Mouse (Mus musculus) left cerebral cortex, postnatal 36 days (tissue): ENCODE results near the gene Gabarap. TPM values are rescaled to one million over a fixed set of nuclear protein-coding genes. Genes with fewer than 3 reads are reported as not detected.
A peak's percentile ranks its signal among the peaks of the same experiment; 100 is the strongest.
"Not testable (repeated sequence)": the region's sequence is repeated elsewhere in the genome, so short reads cannot be mapped to it uniquely, and the experiment has no call there.

ENCODE experiments used
- DNase-seq, 2 experiments: peaks; one replicate each; pipeline ENCODE4 v3.0.0; 2021 to 2022; ENCODE audit warnings: low spot score in 2 of 2, mixed read lengths in 1 of 2
- intact Hi-C: fragments of 180-260 bp; cut with DNase I; formaldehyde crosslinking; loops from one replicate; pipeline ENCODE4 v1.15.1; 2025
- total RNA-seq, 2 experiments: library from RNA; stranded (reverse); gene quantifications; 2 replicates each; pipeline ENCODE4 v1.2.3; 2021

Gene Gabarap
- total RNA-seq = 100 to 1,000 TPM; 199 to 219 TPM

DNA sequence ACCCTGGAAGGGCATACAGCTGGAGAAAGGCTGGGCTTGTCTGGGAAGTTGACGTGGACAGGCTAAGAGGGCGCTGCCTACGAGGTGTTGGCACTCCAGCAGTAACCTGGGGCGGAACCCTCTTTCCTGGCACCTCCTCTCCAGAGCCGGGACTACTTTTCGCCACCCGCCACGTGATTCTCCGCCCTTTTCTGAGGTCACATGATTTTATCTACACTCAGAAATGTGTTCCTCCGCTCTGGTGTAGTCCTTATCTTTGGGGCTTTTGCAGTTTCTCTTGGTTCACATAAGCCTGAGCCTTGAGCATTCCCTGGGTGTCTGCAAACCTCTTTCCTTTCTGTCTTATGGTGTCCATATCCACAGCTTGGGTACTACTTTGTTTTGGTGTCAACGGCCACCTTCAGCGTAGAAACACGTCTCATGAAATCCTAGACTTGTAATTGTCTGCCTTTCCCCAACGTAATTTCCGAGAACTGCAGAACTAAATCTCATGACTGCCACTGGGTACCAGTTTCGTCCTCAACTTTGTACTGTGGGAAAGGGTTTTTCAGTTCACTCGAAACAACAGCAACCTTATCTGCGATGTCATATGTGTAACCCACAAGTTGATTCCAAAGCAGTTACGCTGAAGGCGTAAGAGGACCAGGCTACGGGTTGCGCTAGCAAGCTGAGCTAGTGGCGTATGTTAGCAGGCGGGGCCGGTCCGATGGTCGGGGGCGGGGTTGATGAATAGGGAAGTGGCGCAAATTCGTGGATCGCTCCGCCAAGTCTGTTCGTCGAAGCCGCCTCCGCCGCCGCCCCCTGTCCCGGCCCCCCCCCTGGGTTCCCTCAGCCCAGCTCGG, at the start of gene Gabarap:
Gene Gabarap, plus strand, starts transcription at position 294 of the 842 bp plus-strand sequence.
- DNase-seq = peak; percentile 94 to 95
- intact Hi-C loops = loop anchor here (1.0 kb wide), 1 partner anchor 11 kb away; no protein-coding TSS in a partner anchor

DNA sequence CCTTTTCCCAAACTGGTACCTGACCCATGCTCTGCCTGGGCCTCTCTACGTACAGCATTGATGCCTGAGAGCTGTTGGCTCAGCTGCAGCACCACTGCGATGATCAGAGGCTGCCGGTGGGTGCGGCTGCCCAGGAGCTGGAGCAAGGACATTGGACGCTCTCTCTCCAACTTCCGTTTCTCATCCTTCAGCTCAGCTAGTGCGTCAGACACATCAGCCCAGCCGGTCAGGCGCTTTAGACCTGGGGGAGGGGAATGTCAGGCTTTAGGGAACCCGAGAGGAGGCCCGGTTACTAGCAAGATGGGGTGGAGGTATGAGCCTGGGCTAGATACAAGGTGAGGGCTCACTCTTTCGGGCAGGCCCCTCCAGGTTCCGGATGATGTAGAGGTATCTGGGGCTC, 45.7 kb upstream of the Gabarap start:
- no peak for DNase-seq
- intact Hi-C loops = no loop called here

DNA sequence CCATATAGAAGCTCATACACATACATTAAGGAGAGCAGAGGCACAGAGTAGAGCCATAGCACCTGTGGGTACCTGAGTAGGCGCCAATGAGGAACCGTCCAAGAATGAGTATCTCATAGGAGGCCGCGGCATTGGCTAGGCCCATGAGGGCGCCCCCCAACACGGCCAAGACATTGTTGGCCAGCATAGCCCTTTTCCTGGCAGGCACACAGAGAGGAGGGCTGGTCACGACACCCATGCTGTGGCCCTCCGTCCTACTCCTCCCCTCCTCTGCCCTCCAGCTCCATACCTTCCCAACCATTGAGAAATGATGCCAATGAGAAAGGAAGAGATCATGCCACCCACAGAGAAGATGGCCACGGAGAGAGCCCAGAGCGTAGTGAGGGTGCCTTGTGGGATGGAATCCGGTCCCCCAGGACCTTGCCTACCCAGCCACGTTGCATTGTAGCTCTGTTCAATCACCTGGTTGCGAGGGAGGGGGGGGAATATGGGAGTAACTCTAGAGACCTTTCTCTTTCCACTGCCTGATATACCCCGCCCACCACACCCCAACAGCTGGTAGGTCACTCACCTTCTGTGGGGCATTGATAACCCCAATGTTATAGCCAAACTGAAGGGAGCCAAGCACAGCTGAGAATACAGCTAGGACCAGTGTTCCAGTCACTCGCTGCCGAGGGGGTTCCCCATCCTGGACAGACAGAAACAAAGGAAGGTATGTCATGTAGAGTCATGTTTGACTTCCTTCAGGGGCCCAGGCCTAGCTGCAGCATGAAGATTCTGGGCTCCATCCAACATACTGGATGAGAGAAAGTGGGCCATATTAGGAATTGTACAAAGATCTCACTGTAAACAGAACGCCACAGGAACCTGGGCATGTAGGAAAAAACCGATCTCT, 44.7 kb upstream of the Gabarap start:
- intact Hi-C loops = no loop called here
- no peak for DNase-seq

DNA sequence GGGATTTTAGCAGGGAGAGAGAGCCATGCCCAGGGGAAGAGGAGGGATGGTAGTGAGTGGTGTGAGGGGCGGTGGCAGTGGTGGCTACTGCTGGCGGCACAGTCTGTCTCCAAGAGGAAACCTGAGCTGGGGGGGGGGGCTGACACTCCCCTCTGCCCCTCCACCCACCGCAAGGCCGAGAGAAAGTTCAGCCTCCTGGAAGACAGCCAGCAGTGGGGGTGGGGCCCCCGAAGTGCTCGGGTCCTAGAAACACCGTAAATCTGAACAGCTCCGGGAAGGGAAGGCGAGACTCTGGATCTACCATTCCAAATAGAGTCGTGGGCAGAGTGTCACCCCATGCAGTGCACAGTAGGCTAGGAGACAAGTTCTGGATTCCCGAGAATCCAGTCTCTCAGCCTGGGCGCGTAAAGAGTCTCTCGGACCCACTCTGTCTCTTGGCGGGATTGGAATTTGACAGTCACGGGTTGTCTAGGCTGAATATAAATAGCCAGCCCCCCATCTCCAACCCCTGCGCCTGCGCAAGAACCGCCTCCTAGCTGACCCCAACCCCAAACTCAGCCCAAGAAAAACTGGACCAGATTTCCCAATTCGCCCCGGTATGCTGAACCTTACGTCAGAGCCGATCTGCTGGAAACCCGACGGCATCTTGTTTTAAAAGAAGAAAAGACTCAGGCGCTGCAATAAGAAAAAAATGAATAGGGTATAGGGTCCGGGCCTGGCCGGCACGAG, 43.4 kb upstream of the Gabarap start:
- intact Hi-C loops = loop anchor here (2.0 kb wide), 1 partner anchor 13 kb away; the partner anchor contains the start of gene Ybx2

DNA sequence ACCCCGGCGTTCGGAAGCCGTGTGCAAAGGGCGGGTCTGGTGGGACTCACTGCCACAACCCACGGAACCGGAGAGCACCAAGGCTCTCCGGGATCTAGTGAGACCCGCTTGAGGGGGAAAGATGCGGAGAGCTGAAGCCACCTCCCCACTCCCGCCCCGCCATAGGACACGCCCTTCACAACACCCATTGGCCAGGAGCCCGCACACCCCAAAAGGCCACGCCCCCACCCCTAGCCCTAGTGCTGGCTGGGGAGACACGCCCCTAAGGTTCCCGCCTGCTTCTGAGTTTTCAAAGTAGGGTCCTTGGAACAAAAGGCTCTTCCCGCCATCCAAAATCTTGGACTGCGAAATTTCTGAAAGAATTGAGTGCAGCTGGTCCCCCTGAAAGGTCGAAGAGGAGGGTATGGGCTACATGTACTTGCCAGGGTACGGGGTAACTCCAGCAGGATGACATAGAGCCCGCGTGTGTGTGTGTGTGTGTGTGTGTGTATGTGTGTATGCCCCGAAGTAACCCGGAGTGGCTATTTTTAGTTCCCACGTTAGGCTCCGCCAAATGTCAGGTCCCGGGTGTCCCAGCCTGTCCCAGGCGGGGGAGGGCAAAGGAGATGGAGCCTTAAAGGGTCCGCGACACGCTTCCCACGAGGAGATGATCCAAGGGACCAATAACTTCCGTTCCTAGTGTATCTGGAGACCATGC, 42.7 kb upstream of the Gabarap start, which contains the start of gene Slc2a4:
Gene Slc2a4, minus strand, starts transcription at position 123 of the 697 bp plus-strand sequence.
- intact Hi-C loops = loop anchor here (2.0 kb wide), 1 partner anchor 13 kb away; the partner anchor contains the start of gene Ybx2
- DNase-seq = peak; percentile 35 to 50

More for the DNA sequence above, 43.4 kb upstream of the Gabarap start:
- no peak for DNase-seq

DNA sequence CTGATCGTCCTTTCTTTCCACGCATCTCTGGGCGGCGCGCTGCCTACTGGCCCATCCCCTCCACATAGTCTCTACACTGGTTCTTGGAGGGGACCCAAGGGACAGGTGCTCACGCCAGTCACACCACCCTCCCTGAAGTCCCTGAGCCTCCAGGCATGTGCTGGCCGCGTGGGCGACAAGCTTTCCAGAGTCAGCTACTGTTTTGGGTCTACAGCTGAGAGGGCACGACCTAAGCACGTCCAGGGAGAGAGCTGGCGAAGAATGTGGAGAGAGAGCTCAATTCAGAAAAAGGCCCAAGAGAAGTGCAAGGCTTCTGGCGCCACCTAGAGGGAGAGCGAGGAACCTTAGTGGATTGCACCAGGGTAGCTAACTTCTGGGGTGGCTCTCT, 42.2 kb upstream of the Gabarap start:
- peak; percentile 59 to 70 for DNase-seq
- intact Hi-C loops = loop anchor here (2.0 kb wide), 1 partner anchor 14 kb away; the partner anchor contains the start of gene Ybx2

DNA sequence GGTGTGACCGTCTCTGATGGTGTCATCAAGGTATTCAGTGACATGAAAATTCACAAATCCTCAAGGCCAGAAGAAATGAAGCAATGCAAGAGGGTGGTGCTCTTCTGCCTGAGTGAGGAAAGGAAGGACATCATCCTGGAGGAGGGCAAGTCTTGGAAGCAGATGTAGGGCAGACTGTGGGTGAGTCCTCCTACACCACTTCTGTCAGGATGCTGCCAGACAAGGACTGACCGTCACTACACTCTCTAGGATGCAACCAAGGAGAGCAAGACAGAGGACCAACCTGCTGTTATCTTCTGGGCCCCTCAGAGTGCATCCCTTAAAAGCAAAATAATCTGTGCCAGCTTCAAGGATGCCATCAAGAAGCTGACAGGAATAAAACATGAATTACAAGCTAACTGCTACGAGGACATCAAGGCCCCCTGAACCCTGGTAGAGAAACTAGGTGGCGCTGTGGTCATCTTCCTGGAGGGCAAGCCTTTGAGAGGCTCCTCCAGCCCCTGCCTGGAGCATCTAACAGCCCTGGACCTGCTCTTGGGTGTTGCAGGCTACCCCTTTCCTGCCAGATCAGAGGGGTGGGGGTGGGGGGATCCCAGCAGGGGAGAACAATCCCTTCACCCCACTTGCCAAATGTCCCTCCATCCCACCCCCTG, 40.0 kb upstream of the Gabarap start:
- DNase-seq = no peak
- intact Hi-C loops = no loop called here

DNA sequence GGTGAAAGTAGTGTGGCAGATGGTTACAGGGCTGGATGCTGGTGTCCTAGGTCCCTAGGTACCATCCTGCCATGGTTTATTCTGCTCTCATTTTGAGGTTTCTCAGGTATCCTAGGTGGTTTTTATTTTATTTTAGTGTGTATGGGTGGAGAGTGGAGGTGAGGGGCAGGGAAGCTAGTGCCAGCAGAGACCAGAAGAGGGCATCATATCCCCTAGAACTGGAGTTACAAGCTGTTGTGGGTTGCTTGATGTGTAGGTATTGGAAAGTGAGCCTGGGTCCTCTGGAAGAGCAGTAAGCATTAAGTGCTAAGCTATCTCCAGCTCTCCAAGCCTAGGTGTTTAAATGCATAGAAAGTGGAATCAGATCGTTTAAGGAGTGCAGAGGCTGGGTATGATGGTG, 38.7 kb upstream of the Gabarap start:
- DNase-seq = no peak
- intact Hi-C loops = no loop called here

DNA sequence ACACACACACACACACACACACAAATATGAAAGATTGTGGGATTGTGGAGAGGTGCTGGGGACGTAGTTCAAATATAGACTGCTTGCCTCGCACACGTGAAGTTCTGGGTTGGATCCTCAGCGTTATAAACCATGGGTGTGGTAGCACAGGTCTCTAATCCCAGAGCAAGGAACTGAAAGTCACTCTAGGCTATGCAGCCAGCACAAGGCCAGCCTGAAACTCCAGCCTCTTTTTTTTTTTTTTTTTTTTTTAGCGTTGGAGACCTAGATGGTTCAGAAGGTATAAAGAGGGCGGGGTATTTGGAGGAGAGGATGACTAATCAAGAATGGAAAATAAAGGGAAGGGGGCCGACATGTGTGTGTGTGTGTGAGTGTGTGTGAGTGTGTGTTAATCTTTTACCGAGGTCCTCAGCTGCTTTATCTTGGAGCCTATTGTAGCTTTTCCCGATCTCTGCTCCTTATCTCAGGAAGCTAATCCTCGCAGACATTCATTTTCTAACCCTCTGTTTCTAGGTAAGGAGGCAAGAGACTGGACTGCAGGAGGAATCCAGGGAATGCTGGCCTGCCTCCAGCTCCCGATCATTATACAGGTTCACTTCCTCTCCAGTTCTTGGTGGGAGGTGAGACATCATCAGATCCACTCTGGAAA, 37.6 kb upstream of the Gabarap start:
- intact Hi-C loops = no loop called here
- no peak for DNase-seq

DNA sequence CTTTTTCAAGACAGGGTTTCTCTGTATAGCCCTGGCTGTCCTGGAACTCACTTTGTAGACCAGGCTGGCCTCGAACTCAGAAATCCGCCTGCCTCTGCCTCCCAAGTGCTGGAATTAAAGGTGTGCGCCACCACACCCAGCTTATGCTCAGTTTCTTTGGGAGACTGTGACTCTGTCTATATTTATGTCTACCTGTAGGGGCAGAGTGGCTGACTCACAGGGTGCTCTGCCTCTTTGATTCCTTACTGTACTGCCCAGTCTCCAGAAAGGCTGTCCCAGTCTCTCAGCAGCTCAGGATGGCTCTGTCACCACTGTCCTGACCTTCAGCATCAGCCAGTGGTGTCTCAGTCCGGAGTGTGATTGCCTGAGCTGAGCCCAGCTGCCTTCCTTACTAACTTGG, 35.3 kb upstream of the Gabarap start:
- DNase-seq, intact Hi-C loops: not testable (repeated sequence)

DNA sequence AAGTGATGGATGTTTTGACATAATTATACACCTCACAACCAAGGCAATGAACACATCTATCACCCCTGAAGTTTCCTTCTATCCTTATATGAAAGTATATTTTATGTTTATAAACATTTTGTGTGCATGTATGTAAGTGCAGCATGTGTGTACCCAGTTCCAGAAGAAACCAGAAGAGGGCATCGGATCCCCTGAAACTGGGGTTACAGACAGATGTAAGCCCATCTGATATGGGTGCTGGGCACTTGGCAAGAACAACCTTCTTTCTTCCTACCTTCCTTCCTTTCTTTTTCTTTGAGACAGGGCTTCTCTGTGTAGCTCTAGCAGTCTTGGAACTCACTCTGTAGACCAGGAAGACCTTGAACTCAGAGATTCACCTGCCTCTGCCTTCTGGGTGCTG, 34.7 kb upstream of the Gabarap start:
- DNase-seq = no peak
- intact Hi-C loops = no loop called here

DNA sequence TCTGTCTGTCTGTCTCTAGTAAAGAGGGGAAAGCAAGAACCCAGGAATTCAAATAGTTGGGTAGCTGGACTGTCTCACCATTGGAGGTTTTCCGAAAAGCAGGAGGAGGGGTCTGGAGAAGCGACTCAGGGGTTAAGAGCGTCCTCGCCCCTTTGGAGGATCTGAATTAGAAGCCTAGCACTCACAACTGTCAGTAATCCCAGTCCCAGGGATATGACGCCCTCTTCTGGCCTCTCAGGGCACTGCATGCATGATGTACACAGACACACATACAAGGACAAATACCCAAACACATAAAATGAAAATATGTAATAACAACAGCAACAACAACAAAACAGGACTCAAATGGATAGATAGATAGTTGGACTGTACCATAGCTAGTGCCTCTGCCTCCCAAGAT, 30.3 kb upstream of the Gabarap start:
- intact Hi-C loops = no loop called here
- no peak for DNase-seq

DNA sequence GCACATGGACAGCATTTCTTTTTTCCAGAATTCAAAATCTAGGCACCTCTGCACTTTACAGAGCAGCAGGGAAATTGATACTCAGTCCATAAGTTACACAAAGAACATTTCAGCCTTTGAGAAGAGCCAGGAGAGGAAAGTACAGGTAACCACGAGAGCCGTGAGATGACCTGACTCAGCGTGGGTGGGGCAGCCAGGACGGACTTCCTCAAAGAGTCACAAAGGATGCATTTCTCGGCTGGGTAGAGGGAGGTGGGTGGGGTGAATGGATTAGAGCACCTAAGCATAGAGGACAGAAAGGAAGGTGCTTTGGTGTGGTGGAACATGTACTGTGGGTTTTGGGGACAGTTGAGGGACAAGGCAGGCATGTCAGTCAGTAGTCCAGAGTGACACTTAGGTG, 29.1 kb upstream of the Gabarap start:
- DNase-seq = no peak
- intact Hi-C loops = no loop called here

DNA sequence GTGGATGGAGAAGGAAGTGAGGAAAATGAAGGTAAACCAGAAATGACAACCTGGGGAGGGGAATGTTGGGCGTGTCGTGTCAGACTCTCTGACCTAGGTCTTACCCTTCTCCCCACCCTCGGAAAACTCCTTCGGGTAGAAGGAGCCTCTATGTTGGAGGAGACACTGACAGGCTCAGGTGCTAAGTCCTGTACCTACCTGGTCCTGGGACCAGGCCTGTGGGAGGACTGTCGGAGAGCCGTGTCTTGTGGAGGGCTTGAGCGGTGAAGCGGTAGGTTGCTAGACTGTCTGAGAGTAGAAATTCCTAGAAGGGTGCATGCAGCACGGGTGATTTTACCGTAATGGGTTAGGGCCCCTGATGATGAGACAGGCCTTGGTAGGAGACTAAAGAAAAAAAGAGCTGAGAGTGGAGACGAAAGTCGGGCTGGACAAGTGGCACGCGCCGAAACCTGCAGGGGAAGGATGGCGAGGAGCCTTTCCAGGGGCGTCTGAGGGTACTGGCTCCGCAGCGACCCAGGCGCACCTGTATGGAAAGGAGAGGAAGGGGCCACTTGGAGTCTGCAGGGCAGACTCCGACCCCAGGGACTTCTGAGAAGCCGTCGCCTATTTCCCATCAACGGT, 26.2 kb upstream of the Gabarap start, which contains the start of gene Cldn7:
Gene Cldn7, plus strand, starts transcription at position 130 of the 621 bp plus-strand sequence.
- intact Hi-C loops = loop anchor here (5.0 kb wide), 1 partner anchor 32 kb away; no protein-coding TSS in a partner anchor
- DNase-seq = no peak

DNA sequence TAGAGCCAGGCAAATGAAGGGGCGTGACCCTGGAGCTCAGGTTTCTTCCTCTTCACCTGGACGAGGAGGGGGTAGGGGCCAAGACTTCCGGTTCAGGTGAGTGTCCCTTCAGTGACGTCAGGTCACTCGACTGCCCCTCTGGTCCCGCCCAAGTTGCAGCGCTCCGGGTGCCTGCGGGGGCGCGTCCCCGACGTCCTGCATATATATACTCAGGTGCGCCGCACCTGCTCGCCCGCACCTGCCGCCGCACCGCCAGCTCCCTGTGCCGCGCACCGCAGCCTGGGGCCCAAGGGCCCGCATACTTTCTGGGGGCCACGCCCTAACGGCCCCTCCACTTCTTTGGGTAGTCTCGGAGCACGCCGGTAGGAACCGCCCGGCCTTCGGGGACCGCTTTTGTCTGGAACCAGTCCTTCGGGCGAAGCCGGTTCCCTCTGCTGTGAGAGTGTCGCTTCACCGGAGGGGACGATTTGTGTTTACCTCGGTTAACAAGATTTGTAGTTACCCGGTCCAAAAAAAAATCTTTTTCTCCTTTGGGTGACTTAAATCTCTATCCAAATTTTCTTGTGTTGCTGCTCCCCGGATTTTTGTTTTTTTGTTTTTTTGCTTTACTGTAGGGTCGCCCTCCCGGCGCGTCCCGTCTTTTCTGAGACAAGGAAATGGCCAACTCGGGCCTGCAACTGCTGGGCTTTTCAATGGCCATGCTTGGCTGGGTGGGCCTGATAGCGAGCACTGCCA, 25.5 kb upstream of the Gabarap start:
- DNase-seq = no peak
- intact Hi-C loops = loop anchor here (5.0 kb wide), 1 partner anchor 33 kb away; no protein-coding TSS in a partner anchor

DNA sequence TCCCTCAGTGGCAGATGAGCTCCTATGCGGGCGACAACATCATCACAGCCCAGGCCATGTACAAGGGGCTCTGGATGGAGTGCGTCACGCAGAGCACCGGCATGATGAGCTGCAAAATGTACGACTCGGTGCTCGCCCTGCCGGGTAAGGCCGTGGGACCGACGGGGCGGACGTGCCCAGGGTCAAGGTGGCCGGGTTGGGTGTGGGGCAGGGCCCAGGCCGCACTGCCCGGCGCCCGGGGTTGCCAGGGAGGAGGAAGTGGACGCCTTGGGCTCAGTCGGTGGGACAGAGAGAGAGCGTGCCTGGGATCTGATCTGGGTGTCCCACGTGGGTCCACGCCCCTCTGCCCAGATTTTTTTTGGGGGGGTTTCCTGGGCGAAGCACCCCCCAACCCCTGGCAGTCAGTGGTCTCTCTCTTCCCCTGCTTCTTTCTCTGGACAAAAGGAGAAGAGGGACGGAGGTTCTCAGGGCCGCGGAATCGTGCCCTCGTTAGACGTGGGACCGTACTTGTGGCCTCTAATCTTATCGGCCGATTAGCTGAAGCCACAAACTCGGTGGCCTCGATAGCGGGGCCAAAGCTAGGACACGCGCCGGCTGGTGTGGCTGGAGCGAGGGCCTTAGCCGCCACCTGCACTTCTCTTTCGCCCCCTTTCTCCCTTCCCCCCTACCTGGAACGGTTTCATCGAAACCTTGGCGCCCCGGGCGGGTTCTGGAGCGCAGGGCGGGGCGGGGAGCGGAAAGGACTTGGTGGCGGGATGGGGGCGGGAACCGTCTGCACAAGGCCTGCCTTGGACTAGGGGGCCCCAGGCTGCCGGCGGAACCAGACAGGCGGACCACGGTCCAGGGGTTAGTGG, 24.7 kb upstream of the Gabarap start:
- intact Hi-C loops = loop anchor here (5.0 kb wide), 1 partner anchor 34 kb away; no protein-coding TSS in a partner anchor
- DNase-seq = no peak
